Mouse (Mus musculus): Measurements from ENCODE around the gene Cyp26b1.

Gene Cyp26b1

GRCm38 (mm10) chr6:84587471-84588101 is 6.1 kb downstream of the Cyp26b1 start:
- peak; percentile 32 to 69 for DNase-seq (ENCODE audit: low spot score in 2 of 2)

GRCm38 (mm10) chr6:84586551-84587200 is 7.0 kb downstream of the Cyp26b1 start:
- DNase-seq (ENCODE audit: low spot score in 2 of 2): peak; percentile 16 to 55

- peak; percentile 20 to 57 for DNase-seq (ENCODE audit: low spot score in 2 of 2)
Measured at GRCm38 (mm10) chr6:84585686-84586300, 7.9 kb downstream of the Cyp26b1 start.

GRCm38 (mm10) chr6:84584783-84585685 is 8.7 kb downstream of the Cyp26b1 start:
- DNase-seq (ENCODE audit: low spot score in 2 of 2): peak in 1 of 2 experiments; percentile 63

GRCm38 (mm10) chr6:84583841-84584782 is 9.6 kb downstream of the Cyp26b1 start:
- no peak for DNase-seq (ENCODE audit: low spot score in 2 of 2)

GRCm38 (mm10) chr6:84583371-84583770 is 10.3 kb downstream of the Cyp26b1 start:
- peak; percentile 82 to 84 for DNase-seq (ENCODE audit: low spot score in 2 of 2)

GRCm38 (mm10) chr6:84582826-84583225 is 10.9 kb downstream of the Cyp26b1 start:
- no peak for DNase-seq (ENCODE audit: low spot score in 2 of 2)

- DNase-seq (ENCODE audit: low spot score in 2 of 2): no peak
Measured at GRCm38 (mm10) chr6:84581833-84582445, 11.8 kb downstream of the Cyp26b1 start.

GRCm38 (mm10) chr6:84580979-84581832 is 12.5 kb downstream of the Cyp26b1 start:
- no peak for DNase-seq (ENCODE audit: low spot score in 2 of 2)

- DNase-seq (ENCODE audit: low spot score in 2 of 2): no peak
Measured at GRCm38 (mm10) chr6:84579508-84579907, 14.2 kb downstream of the Cyp26b1 start.

- DNase-seq (ENCODE audit: low spot score in 2 of 2): no peak
Measured at GRCm38 (mm10) chr6:84578928-84579327, 14.8 kb downstream of the Cyp26b1 start.

- no peak for DNase-seq (ENCODE audit: low spot score in 2 of 2)
Measured at GRCm38 (mm10) chr6:84577898-84578297, 15.8 kb downstream of the Cyp26b1 start.

GRCm38 (mm10) chr6:84573905-84574660 is 19.6 kb downstream of the Cyp26b1 start:
- DNase-seq (ENCODE audit: low spot score in 2 of 2): no peak

- DNase-seq (ENCODE audit: low spot score in 2 of 2): no peak
Measured at GRCm38 (mm10) chr6:84570039-84570438, 23.7 kb downstream of the Cyp26b1 start.

- DNase-seq (ENCODE audit: low spot score in 2 of 2): no peak
Measured at GRCm38 (mm10) chr6:84569590-84569989, 24.1 kb downstream of the Cyp26b1 start.

GRCm38 (mm10) chr6:84568880-84569279 is 24.8 kb downstream of the Cyp26b1 start:
- DNase-seq (ENCODE audit: low spot score in 2 of 2): no peak

- DNase-seq (ENCODE audit: low spot score in 2 of 2): no peak
Measured at GRCm38 (mm10) chr6:84567696-84568095, 26.0 kb downstream of the Cyp26b1 start.

GRCm38 (mm10) chr6:84566825-84567224 is 26.9 kb downstream of the Cyp26b1 start:
- DNase-seq (ENCODE audit: low spot score in 2 of 2): no peak

- DNase-seq (ENCODE audit: low spot score in 2 of 2): no peak
Measured at GRCm38 (mm10) chr6:84565245-84565644, 28.5 kb downstream of the Cyp26b1 start.

Data from urinary bladder, postnatal 4 days (tissue).